Mouse (Mus musculus) bone marrow, adult 2 months (tissue): ENCODE measurements around the gene Plagl1.

Experiments
- CTCF ChIP-seq: fragments of 200-500 bp; IDR thresholded peaks from 2 replicates; pipeline ENCODE4 v1.5.1; 2011; ENCODE audit warnings: low read length, control low read depth; ENCODE audit not compliant: control insufficient read depth, insufficient read depth
- POLR2A ChIP-seq: fragments of 200-500 bp; IDR thresholded peaks from 2 replicates; pipeline ENCODE4 v1.6.1; 2011; ENCODE audit warnings: low read depth, mild to moderate bottlenecking, control low read depth, low read length, borderline replicate concordance; ENCODE audit not compliant: control insufficient read depth

- TF ChIP-seq CTCF: no peak
- no peak for TF ChIP-seq POLR2A
These were observed 48.5 kb downstream of the Plagl1 start for GRCm38 (mm10) chr10:13108847-13109246.
